Mouse (Mus musculus) brain, embryonic 14.5 days (tissue): Measurements from ENCODE around the gene Zswim7.

Source experiments
- CTCF ChIP-seq: fragments of 200-500 bp; IDR thresholded peaks from 2 replicates; pipeline ENCODE4 v1.5.1; 2012; ENCODE audit warnings: inconsistent platforms, mild to moderate bottlenecking, moderate library complexity, borderline replicate concordance; ENCODE audit not compliant: insufficient read depth, insufficient read length; ENCODE audit errors: extremely low read depth
- POLR2A ChIP-seq: fragments of 200-500 bp; IDR thresholded peaks from 2 replicates; pipeline ENCODE4 v1.6.1; 2012; ENCODE audit warnings: mild to moderate bottlenecking, inconsistent platforms, borderline replicate concordance; ENCODE audit not compliant: poor library complexity, insufficient read depth, insufficient read length, severe bottlenecking; ENCODE audit errors: extremely low read depth

GRCm38 (mm10) chr11:62277086-62277485, 4.1 kb downstream of the Zswim7 start:
- TF ChIP-seq CTCF (no peak), POLR2A (no peak)
